Mouse (Mus musculus) kidney, embryonic 16.5 days (tissue): ENCODE measurements around the gene Cdk14. TPM values are rescaled to one million over a fixed set of nuclear protein-coding genes. Genes with fewer than 3 reads are reported as not detected.
A peak's percentile ranks its signal among the peaks of the same experiment; 100 is the strongest.
"Not testable (repeated sequence)": the region's sequence is repeated elsewhere in the genome, so short reads cannot be mapped to it uniquely, and the experiment has no call there.

ENCODE experiments used
- ATAC-seq: fragments of 200-750 bp; cut with Nextera tagmentation; 2 replicates; pipeline ENCODE4 v1.8.0; 2017; ENCODE audit warnings: moderate TSS enrichment; ENCODE audit not compliant: low FRiP score, low TSS enrichment
- H3K27ac ChIP-seq: fragments of 300-500 bp; sonication (generic); 2 replicates; pipeline ENCODE4 v1.5.1; 2014; ENCODE audit warnings: low read length
- H3K27me3 ChIP-seq: fragments of 300-500 bp; sonication (generic); 2 replicates; pipeline ENCODE4 v1.6.1; 2014; ENCODE audit warnings: low read length, control low read depth, mixed read lengths; ENCODE audit not compliant: insufficient read depth
- H3K36me3 ChIP-seq: fragments of 300-500 bp; sonication (generic); 2 replicates; pipeline ENCODE4 v1.6.1; 2014; ENCODE audit warnings: low read length, control low read depth, mixed read lengths; ENCODE audit not compliant: insufficient read depth
- H3K4me1 ChIP-seq: fragments of 300-500 bp; sonication (generic); 2 replicates; pipeline ENCODE4 v1.6.1; 2014; ENCODE audit warnings: low read length, control low read depth, mixed read lengths; ENCODE audit not compliant: insufficient read depth
- H3K4me2 ChIP-seq: fragments of 300-500 bp; sonication (generic); replicated peaks from 2 replicates; pipeline ENCODE4 v1.6.1; 2014; ENCODE audit warnings: low read depth, low read length
- H3K4me3 ChIP-seq: fragments of 300-500 bp; sonication (generic); 2 replicates; pipeline ENCODE4 v1.5.1; 2014; ENCODE audit warnings: mild to moderate bottlenecking, low read length
- H3K9ac ChIP-seq: fragments of 300-500 bp; sonication (generic); replicated peaks from 2 replicates; pipeline ENCODE4 v1.6.1; 2014; ENCODE audit warnings: low read length
- H3K9me3 ChIP-seq: fragments of 300-500 bp; sonication (generic); 2 replicates; pipeline ENCODE4 v1.6.1; 2016; ENCODE audit warnings: low read length, control low read depth
- WGBS: fragments of 180-500 bp; shearing (Covaris S2); extraction: QIAGEN DNeasy Blood & Tissue Kit; methylation state at CpG from one replicate; pipeline ENCODE4 v1.1.7; 2014; 5-methylcytosine and 5-hydroxymethylcytosine counted together
- polyA plus RNA-seq: library from polyadenylated mRNA; unstranded; fragments of >200 nt; fragmentation: Nextera tagmentation; extraction: Ambion mirVana; gene quantifications from 2 replicates; pipeline ENCODE4 v1.2.1, GENCODE M21; 2015

Cdk14 gene
- polyA plus RNA-seq, 1 experiment from 2014 or later = 10.2 TPM

GRCm38 (mm10) chr5:4918376-4918775, 501.7 kb downstream of the Cdk14 start:
- no peak overlapping the region for H3K9ac ChIP-seq
- no peaks in the 10 kb centered on the region for H3K36me3 ChIP-seq
- no peaks in the 10 kb centered on the region for H3K27me3 ChIP-seq
- no peaks in the 10 kb centered on the region for H3K9me3 ChIP-seq
- ATAC-seq = no peak
- no peak overlapping the region for H3K27ac ChIP-seq
- WGBS = 9% methylated on average over 6 of the region's 6 CpGs
- H3K4me2 ChIP-seq = no peak overlapping the region
- H3K4me1 ChIP-seq = 0 out of 2 replicates have a peak, but pooled peaks cover 2% of the 10 kb centered on the region
- no peak overlapping the region for H3K4me3 ChIP-seq

- Histone ChIP-seq H3K9ac (no peak overlapping the region), H3K27ac (no peak overlapping the region), H3K4me2 (no peak overlapping the region), H3K36me3 (no peaks in the 10 kb centered on the region), H3K4me3 (no peak overlapping the region), H3K27me3 (no peaks in the 10 kb centered on the region), H3K4me1 (0 out of 2 replicates have a peak, but pooled peaks cover 2% of the 10 kb centered on the region), H3K9me3 (no peaks in the 10 kb centered on the region)
- ATAC-seq = no peak
- WGBS = 76% methylated on average over 7 of the region's 7 CpGs
Measured at GRCm38 (mm10) chr5:4917743-4918142, 502.4 kb downstream of the Cdk14 start.

GRCm38 (mm10) chr5:4917274-4917673, 502.8 kb downstream of the Cdk14 start:
- Histone ChIP-seq H3K4me1 (0 out of 2 replicates have a peak, but pooled peaks cover 2% of the 10 kb centered on the region), H3K27me3 (no peaks in the 10 kb centered on the region), H3K9me3 (no peaks in the 10 kb centered on the region), H3K4me3 (no peak overlapping the region), H3K4me2 (no peak overlapping the region), H3K36me3 (no peaks in the 10 kb centered on the region), H3K27ac (peak overlapping the region; percentile 14; the same call in 1 of the 2 replicates), H3K9ac (no peak overlapping the region)
- ATAC-seq = no peak
- WGBS = 81% methylated on average over 4 of the region's 4 CpGs

- no peaks in the 10 kb centered on the region for H3K9me3 ChIP-seq
- H3K27ac ChIP-seq = no peak overlapping the region; the same call in 1 of the 2 replicates
- no peaks in the 10 kb centered on the region for H3K36me3 ChIP-seq
- no peak overlapping the region for H3K4me2 ChIP-seq
- H3K4me1 ChIP-seq = peaks cover 4% of the 10 kb centered on the region; the same call in 1 of the 2 replicates
- peak; percentile 66 for ATAC-seq
- no peaks in the 10 kb centered on the region for H3K27me3 ChIP-seq
- WGBS = 82% methylated on average over 10 of the region's 10 CpGs
- no peak overlapping the region for H3K9ac ChIP-seq
- no peak overlapping the region for H3K4me3 ChIP-seq
Measured at GRCm38 (mm10) chr5:4916390-4917273, 503.5 kb downstream of the Cdk14 start.

- not testable (repeated sequence) for ATAC-seq, H3K4me2 ChIP-seq, H3K27ac ChIP-seq, H3K27me3 ChIP-seq, H3K9ac ChIP-seq, H3K9me3 ChIP-seq, H3K4me1 ChIP-seq, H3K36me3 ChIP-seq, H3K4me3 ChIP-seq
- WGBS = 95% methylated on average over 3 of the region's 3 CpGs
Measured at GRCm38 (mm10) chr5:4904911-4905310, 515.2 kb downstream of the Cdk14 start.

- H3K4me3 ChIP-seq = no peak overlapping the region
- no peaks in the 10 kb centered on the region for H3K36me3 ChIP-seq
- H3K4me2 ChIP-seq = no peak overlapping the region
- H3K27me3 ChIP-seq = no peaks in the 10 kb centered on the region
- 83% methylated on average over 2 of the region's 2 CpGs for WGBS
- no peak overlapping the region for H3K27ac ChIP-seq
- H3K4me1 ChIP-seq = peaks cover 5% of the 10 kb centered on the region; the same call in 1 of the 2 replicates
- H3K9ac ChIP-seq = no peak overlapping the region
- H3K9me3 ChIP-seq = no peaks in the 10 kb centered on the region
- 0 out of 2 replicates have a peak, but pooled peaks have one; percentile 57 for ATAC-seq
Measured at GRCm38 (mm10) chr5:4898241-4898640, 521.9 kb downstream of the Cdk14 start.

- WGBS = 47% methylated on average over 3 of the region's 3 CpGs
- ATAC-seq = no peak
- H3K4me1 ChIP-seq = peaks cover 14% of the 10 kb centered on the region
- H3K4me3 ChIP-seq = no peak overlapping the region
- H3K9me3 ChIP-seq = no peaks in the 10 kb centered on the region
- H3K36me3 ChIP-seq = no peaks in the 10 kb centered on the region
- no peak overlapping the region for H3K4me2 ChIP-seq
- H3K9ac ChIP-seq = no peak overlapping the region
- H3K27ac ChIP-seq = no peak overlapping the region
- H3K27me3 ChIP-seq = no peaks in the 10 kb centered on the region
Measured at GRCm38 (mm10) chr5:4894988-4895387, 525.1 kb downstream of the Cdk14 start.

GRCm38 (mm10) chr5:4893852-4894207, 526.3 kb downstream of the Cdk14 start:
- Histone ChIP-seq H3K9me3 (no peaks in the 10 kb centered on the region), H3K4me3 (no peak overlapping the region), H3K27me3 (no peaks in the 10 kb centered on the region), H3K4me2 (no peak overlapping the region), H3K36me3 (no peaks in the 10 kb centered on the region), H3K27ac (peak overlapping the region; percentile 53), H3K9ac (no peak overlapping the region), H3K4me1 (peaks cover 14% of the 10 kb centered on the region)
- no peak for ATAC-seq
- WGBS = 67% methylated on average over 5 of the region's 5 CpGs

- no peak overlapping the region for H3K9ac ChIP-seq
- WGBS = 61% methylated on average over 5 of the region's 5 CpGs
- peak overlapping the region; percentile 53; the same call in 1 of the 2 replicates for H3K27ac ChIP-seq
- H3K4me3 ChIP-seq = no peak overlapping the region
- H3K4me2 ChIP-seq = no peak overlapping the region
- no peak; the same call in 1 of the 2 replicates for ATAC-seq
- no peaks in the 10 kb centered on the region for H3K27me3 ChIP-seq
- H3K4me1 ChIP-seq = peaks cover 14% of the 10 kb centered on the region
- no peaks in the 10 kb centered on the region for H3K9me3 ChIP-seq
- H3K36me3 ChIP-seq = no peaks in the 10 kb centered on the region
Measured at GRCm38 (mm10) chr5:4893206-4893851, 526.8 kb downstream of the Cdk14 start.

GRCm38 (mm10) chr5:4892734-4893133, 527.4 kb downstream of the Cdk14 start:
- H3K27me3 ChIP-seq = no peaks in the 10 kb centered on the region
- peaks cover 14% of the 10 kb centered on the region for H3K4me1 ChIP-seq
- WGBS = 51% methylated on average over 4 of the region's 4 CpGs

More at GRCm38 (mm10) chr5:4892734-4893133, 527.4 kb downstream of the Cdk14 start:
- no peaks in the 10 kb centered on the region for H3K9me3 ChIP-seq
- no peak overlapping the region for H3K27ac ChIP-seq
- no peak overlapping the region for H3K9ac ChIP-seq
- no peak overlapping the region for H3K4me3 ChIP-seq
- no peak overlapping the region for H3K4me2 ChIP-seq
- ATAC-seq = no peak; the same call in 1 of the 2 replicates
- no peaks in the 10 kb centered on the region for H3K36me3 ChIP-seq
